Mouse (Mus musculus) lung, adult 2 months (tissue): ENCODE data around the gene Has1.

Experiments used
- CTCF ChIP-seq: fragments of 200-500 bp; IDR thresholded peaks from 2 replicates; pipeline ENCODE4 v1.5.1; 2011; ENCODE audit warnings: mild to moderate bottlenecking, low read length, control low read depth; ENCODE audit not compliant: insufficient read depth
- POLR2A ChIP-seq: fragments of 200-500 bp; IDR thresholded peaks from 2 replicates; pipeline ENCODE4 v1.6.1; 2011; ENCODE audit warnings: low read depth, mild to moderate bottlenecking, control low read depth, low read length, borderline replicate concordance; ENCODE audit errors: extremely low read depth

GRCm38 (mm10) chr17:17870892-17871550, 16.0 kb upstream of the Has1 start:
- no peak for TF ChIP-seq CTCF
- TF ChIP-seq POLR2A = no peak
